Mouse (Mus musculus): ENCODE results near the gene Camk2d.

DNA sequence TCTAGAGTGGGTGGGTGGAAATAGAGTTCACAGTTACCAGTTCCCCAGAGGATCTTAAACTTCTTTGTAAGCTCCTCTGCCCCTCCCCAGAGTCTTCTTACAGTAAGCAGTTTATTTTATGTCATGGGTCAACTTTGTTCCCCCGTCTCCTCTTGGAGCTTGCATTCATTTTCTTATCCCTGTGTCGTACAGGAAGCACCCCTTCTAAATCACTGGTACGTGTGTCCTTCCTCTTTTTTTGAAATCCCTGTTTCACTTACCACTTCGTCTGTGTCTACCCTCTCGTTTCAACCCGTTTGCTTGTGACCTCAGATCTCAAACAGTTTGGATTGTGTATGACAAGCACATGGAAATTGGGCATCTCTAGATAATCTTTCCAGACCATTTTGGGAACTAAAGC lies 174.0 kb downstream of the Camk2d start:
- TF ChIP-seq POLR2A (IDR thresholded peaks at IDR 0.05; ENCODE audit: control insufficient read depth in 1 of 2, insufficient read depth in 1 of 2, low read depth in 1 of 2, low read length in 2 of 2, poor library complexity in 1 of 2) (no peak), GATA1 (IDR thresholded peaks at IDR 0.05; ENCODE audit: low read depth, low read length) (no peak), GABPA (IDR thresholded peaks at IDR 0.05; ENCODE audit: low read depth, low read length) (no peak), RCOR1 (IDR thresholded peaks at IDR 0.05; ENCODE audit: low read depth, low read length) (no peak), MYB (IDR thresholded peaks at IDR 0.05; ENCODE audit: low read depth, low read length) (no peak), MAX (IDR thresholded peaks at IDR 0.05; ENCODE audit: low read length) (no peak), CTCF (IDR thresholded peaks at IDR 0.05 in 2 of 3, conservative IDR thresholded peaks at IDR 0.05 in 1 of 3; ENCODE audit: control insufficient read depth in 1 of 3, insufficient read depth in 1 of 3, low read depth in 2 of 3, low read length in 3 of 3, poor library complexity in 1 of 3, severe bottlenecking in 1 of 3) (no peak), TAL1 (IDR thresholded peaks at IDR 0.05; ENCODE audit: low read length) (no peak), NELFE (IDR thresholded peaks at IDR 0.05; ENCODE audit: low read depth, low read length) (no peak), USF1 (IDR thresholded peaks at IDR 0.05; ENCODE audit: low read depth, low read length) (no peak)

All from MEL (cell line).